Mouse (Mus musculus): ENCODE measurements around the gene Golga4.

The Golga4 gene

GRCm38 (mm10) chr9:118488138-118488895 lies 17.8 kb upstream of the Golga4 start:
- in situ Hi-C loops (cut with MboI, MseI), result loop anchor here (10.0 kb wide), 1 partner anchor 324 kb away; no protein-coding TSS in a partner anchor

DNA sequence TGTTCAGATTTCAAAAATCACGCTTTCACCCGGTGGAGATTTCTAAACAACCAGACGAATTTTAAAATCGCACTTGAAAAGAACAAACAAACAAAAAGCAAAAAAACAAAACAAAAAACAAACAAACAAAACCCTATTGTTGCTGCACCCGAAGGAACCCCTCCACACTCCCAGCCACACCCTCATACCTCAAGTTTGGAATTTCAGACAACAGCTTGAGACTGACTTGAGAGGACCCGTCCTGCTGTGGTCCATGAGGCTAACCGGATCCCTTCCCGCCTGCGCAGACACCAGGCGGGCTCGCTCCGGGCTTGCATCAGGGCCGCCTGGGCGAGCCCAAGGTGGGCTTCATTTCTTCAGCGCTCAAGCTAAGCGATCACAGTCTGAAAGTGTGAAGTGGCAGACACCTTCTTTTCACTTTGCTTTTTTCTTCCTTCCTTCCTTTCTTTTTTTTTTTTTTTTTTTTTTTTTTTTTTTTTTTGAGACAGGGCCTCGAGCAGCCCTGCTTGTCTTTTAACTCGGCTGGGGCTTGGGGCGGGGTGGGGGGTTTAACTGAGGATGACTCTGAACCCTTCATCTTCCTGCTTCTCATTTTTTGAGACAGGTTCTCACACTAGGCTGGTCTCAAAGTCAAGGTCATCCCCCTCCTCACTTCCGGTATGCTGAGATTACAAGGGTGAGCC lies 17.0 kb upstream of the Golga4 start:
- in situ Hi-C loops (cut with MboI, MseI), result loop anchor here (10.0 kb wide), 1 partner anchor 324 kb away; no protein-coding TSS in a partner anchor

- in situ Hi-C loops (cut with MboI, MseI), result loop anchor here (10.0 kb wide), 1 partner anchor 325 kb away; no protein-coding TSS in a partner anchor
Measured at GRCm38 (mm10) chr9:118489579-118490019, 16.5 kb upstream of the Golga4 start.

DNA sequence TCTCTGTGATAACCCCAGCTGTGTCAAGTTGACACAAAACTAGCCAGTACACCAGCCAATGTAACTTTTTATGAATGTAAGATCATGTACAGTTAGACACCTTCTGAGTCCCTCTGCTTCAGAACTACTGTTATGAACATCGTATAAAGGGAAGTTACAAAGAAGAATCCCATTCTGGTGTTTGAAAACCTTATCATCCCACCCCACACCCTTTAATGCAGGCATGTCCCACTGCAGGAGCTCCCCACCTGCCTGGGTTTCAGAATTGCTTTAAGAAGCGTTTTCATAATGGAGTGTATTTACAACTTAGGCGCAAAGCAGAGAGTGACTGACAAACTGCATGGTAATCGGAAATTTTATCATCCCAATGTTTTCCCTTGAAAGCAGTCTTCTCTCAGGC lies 14.9 kb upstream of the Golga4 start:
- in situ Hi-C loops (cut with MboI, MseI), result no loop called here

DNA sequence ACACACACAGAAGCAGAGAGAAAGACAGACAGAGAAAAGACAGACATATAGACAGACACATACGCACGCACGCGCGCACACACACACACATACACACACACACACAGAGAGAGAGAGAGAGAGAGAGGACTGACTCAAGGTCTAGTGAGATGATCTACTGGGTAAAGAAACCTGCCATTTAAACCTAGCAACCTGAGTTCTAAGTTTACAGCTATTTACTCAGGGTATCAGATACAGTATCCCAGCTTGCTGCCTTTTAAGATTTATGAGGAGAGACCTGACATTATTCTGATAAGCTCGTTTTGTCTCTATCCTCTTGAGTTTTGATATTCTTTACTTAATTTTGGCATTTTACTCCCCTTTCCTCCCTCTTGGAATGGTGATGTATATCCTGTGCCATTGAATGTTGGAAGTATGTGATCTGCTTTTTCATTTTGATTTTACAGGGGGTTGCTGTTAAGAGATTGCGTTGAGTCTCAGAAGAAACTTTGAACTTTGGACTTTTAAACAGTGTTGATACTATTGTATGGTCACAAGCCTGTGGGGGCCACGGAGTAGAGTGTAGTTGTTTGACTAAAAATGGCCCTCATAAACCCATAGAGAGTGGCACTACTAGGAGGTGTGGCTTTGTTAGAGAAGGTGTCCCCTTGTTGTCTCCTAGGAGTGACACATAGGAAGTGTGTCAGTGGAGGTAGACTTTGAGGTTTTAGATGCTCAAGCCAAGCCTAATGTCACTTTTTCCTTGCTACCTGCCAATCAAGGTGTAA lies 13.0 kb upstream of the Golga4 start:
- in situ Hi-C loops (cut with MboI, MseI), result no loop called here

DNA sequence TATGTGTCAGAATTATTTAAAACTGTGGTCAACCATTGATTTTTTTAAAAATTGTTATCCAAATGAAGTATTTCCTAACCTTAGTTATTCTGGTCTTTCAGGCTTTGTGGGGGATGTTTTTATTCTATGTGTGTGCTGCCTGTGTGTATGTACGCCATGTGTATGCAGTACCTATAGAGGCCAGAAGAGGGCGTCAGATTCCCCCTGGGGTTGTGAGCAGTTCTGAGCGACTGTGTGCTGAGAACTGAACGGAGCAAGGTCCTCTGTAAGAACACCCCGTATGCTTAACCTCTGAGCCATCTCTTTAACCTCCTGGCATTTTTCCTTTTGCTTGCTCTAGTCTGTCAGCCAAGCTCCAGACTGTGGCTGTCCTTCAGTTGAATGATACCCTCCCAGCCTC lies 12.0 kb upstream of the Golga4 start:
- in situ Hi-C loops (cut with MboI, MseI), result no loop called here

- in situ Hi-C loops (cut with MboI, MseI), result loop anchor here (5.0 kb wide), 1 partner anchor 454 kb away; the partner anchor contains the start of gene Azi2
Measured at GRCm38 (mm10) chr9:118495933-118496332, 10.1 kb upstream of the Golga4 start.

DNA sequence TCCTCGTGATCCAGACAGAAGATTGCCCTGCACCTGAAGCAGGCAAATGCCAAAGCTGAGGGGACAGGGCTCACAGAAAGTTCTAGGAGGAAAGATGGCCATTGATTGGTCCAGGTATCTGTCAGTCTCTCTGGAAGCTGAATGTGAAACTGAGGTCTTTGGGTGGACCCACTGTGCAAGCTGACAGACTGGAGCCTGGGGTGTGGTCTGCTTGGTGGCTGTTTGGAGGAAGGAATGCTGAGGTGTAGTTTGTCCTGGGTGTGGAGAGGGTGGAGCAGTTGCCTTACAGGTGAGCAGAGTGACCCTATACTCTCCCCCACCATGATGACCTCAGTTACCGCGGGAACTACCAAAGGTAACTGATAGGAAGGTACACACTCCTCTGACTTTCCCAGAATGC lies 9.1 kb upstream of the Golga4 start:
- in situ Hi-C loops (cut with MboI, MseI), result loop anchor here (5.0 kb wide), 1 partner anchor 455 kb away; the partner anchor contains the start of gene Azi2

GRCm38 (mm10) chr9:118498061-118498460 lies 8.0 kb upstream of the Golga4 start:
- in situ Hi-C loops (cut with MboI, MseI), result loop anchor here (5.0 kb wide), 1 partner anchor 456 kb away; the partner anchor contains the start of gene Azi2

DNA sequence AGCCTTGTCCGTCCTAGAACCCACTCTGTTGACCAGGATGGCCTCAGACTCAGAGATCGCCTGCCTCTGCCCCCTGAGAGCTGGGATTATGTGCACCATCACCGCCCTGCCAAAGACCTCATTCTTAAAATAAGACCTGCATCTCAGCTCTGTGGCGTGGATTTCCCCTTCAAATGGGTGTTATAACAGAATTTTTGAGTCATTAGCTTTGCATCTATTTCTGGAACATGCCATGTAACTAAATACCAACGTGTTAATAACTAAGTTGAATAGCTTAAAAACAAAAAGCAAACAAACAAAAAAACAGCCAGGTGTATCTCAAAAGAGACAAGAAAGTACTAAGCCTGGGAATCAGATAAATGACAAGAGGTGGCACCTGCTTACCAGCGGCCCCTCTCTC lies 5.1 kb upstream of the Golga4 start:
- in situ Hi-C loops (cut with MboI, MseI), result no loop called here

DNA sequence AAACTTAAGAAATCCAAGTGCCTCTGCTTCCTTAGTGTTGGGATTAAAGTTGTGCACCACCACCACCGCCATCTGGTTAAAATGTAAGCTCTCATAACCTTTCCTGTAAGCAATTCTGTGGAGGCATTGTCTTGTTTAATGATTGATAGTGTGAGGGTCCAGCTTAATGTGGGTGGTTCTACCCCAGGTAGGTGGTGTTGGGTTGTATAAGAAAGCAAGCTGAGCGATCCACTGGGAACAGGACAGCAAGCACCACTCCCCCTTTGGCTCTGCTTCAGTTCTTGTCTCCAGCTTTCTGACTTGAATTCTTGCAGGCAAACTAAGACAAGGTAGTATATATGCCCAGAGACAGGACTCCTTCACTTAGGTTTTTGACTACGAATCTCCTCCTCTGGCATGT lies 1.4 kb upstream of the Golga4 start:
- in situ Hi-C loops (cut with MboI, MseI), result no loop called here

DNA sequence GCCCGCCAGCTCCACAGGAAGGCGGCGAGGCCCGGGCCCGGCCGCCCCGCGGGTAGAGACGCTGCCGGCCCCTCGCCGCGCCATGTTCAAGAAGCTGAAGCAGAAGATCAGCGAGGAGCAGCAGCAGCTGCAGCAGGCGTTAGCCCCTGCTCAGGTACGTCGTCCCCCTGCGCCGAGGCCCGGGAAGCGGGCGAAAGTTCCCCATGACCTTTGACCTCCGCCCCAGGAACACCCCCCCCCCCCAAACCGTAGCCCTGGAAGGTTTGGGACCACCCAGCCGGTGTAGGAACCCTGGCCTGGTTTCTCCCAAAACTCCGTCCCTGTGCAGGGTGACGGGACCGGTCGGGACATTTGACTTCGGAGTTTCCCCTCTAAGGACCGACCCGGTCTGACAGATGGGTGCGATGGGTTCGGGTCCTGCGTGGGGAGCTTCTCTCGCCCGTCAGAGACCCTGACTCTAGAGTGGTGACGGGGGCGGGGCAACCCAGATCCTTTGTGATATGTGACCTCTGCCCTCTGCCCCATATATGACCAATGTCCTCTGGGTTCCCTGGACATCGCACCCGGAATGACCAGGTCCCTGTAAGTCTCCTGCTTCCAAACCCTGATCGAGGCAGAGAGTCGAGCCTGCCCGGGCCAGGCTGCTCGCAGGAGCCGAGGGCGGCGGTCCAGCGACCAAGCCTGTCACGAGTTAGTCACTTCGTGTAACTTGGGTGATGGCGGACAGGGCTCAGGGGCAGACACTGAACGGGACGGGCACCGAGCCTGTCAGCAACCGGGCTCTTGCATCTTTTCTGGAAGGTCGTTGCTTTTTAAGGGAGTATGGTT lies 551 bp downstream of the Golga4 start:
- in situ Hi-C loops (cut with MboI, MseI), result no loop called here

- in situ Hi-C loops (cut with MboI, MseI), result no loop called here
Measured at GRCm38 (mm10) chr9:118507552-118507951, 1.5 kb downstream of the Golga4 start.

DNA sequence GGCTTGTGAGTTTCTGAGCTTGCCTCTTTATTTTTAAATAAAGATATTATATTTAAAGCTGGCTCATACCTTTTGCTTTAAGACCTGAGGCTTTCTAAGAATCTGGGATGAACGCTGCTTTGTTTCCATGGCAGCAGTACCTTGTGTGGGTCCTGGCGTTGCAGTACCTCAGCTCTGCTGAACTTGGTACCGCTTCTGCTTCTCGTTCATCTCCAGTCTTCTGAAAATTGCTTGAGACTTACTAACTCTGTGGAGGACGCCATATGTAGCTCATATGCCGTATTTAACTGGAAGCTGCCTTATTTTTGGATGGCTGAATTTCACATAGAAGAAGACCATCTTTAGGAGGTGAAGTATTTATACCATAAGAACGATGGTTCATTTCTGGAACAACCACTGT lies 2.5 kb downstream of the Golga4 start:
- in situ Hi-C loops (cut with MboI, MseI), result no loop called here

DNA sequence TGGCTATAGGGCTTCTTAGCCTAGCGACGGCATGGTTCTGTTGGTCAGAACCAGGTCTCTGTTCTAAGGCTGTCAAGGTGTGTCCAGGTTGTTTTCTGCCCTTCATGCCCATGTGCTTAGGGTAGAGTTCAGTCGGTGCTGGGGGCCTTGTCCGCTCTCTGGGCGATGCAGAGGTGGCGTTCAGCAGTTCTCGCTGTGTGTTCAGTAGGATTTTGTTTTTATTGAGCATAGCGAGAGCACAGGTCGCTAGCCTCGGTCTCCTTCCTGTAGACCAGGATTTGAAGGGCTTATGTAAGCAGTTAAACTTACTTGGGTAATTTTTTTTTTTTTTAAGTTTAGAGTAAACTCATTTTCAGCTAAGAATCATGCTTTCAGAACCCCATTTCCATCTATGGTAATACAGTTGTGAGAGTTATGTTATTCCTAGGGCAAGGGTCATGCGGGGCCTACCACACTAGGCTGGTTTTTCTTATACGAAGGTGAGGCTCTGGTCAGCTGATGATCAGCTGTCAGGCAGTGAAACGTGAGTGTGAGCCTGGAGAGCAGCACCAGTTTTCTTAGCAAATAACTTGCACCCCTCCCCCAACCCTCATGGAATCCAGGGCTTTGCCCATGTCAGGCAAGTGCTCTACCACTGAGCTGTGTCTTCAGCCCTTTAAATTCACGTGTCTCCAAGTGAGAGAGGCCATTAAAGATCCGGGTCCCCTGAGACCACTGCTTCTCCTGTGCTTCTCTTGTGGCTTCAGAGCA lies 5.0 kb downstream of the Golga4 start:
- in situ Hi-C loops (cut with MboI, MseI), result no loop called here

DNA sequence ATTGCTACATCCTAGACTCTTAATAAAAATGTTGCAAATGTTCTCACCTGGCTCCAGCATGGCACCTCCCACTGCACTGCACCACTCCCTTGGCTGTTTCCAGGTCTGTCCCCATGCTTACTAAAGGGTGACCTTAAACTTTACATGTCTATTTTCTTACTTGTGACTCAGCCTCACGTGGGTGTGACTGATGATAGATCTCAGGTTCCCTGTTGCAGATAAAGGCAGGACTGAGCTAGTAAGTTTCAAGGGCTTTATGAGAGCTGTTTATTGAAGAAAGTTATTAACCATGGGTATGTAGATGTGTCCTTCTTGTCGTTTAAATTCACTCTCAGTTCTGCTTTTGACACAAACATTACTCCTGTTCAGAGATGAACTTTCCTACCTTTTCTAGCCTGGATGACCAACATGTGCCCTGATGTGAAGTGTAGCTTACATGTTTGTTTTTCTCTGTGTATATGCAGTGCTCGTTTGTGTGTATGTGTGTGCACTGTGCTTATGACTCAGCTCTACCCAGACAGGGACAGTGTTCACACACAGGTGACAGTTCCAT lies 6.7 kb downstream of the Golga4 start:
- in situ Hi-C loops (cut with MboI, MseI), result no loop called here

DNA sequence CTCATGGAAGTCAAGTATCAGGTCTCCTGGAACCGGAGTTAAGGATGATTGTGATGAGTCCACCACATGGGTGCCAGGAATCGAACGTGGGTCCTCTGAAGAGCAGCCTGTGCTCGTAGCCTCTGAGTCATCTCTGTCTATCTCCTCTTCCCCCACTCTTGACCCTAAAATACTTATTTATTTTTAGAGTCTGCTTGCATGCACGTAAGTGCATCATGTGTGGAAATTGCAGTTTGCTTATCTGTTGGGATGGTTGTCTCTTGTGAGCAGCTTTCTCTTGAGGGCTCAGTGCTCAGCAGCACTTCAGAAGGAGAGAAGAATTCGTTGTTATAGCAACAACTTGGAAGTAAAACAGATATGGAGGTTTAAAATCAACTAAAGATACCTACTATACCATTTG lies 9.4 kb downstream of the Golga4 start:
- in situ Hi-C loops (cut with MboI, MseI), result no loop called here

GRCm38 (mm10) chr9:118516162-118516561 lies 10.1 kb downstream of the Golga4 start:
- in situ Hi-C loops (cut with MboI, MseI), result no loop called here

- in situ Hi-C loops (cut with MboI, MseI), result no loop called here
Measured at GRCm38 (mm10) chr9:118517619-118518018, 11.6 kb downstream of the Golga4 start.

GRCm38 (mm10) chr9:118519101-118519500 lies 13.0 kb downstream of the Golga4 start:
- in situ Hi-C loops (cut with MboI, MseI), result no loop called here

Data from T-helper 1 cell (primary cell).